Mouse (Mus musculus) embryonic facial prominence, embryonic 10.5 days (tissue): ENCODE measurements around the gene Osbpl3. TPM values are rescaled to one million over a fixed set of nuclear protein-coding genes. Genes with fewer than 3 reads are reported as not detected.

ENCODE experiments used
- DNase-seq: peaks from one replicate; pipeline ENCODE4 v3.0.0-alpha.2; 2017; ENCODE audit warnings: low spot score
- H3K27ac ChIP-seq: fragments of 300-500 bp; sonication (generic); replicated peaks from 2 replicates; pipeline ENCODE4 v1.5.1; 2016; ENCODE audit warnings: mild to moderate bottlenecking
- H3K27me3 ChIP-seq: fragments of 300-500 bp; sonication (generic); replicated peaks from 2 replicates; pipeline ENCODE4 v1.6.1; 2016; ENCODE audit warnings: low read depth, mild to moderate bottlenecking; ENCODE audit not compliant: poor library complexity, severe bottlenecking
- H3K36me3 ChIP-seq: fragments of 300-500 bp; sonication (generic); replicated peaks from 2 replicates; pipeline ENCODE4 v1.6.1; 2016; ENCODE audit warnings: mild to moderate bottlenecking, moderate library complexity
- H3K4me1 ChIP-seq: fragments of 300-500 bp; sonication (generic); 2 replicates; pipeline ENCODE4 v1.6.1; 2016
- H3K4me3 ChIP-seq: fragments of 300-500 bp; sonication (generic); 2 replicates; pipeline ENCODE4 v1.5.1; 2016; ENCODE audit warnings: mild to moderate bottlenecking, moderate library complexity
- H3K9me3 ChIP-seq: fragments of 300-500 bp; sonication (generic); 2 replicates; pipeline ENCODE4 v1.6.1; 2016; ENCODE audit warnings: mild to moderate bottlenecking
- WGBS: fragments of 180-500 bp; shearing (Covaris S2); methylation state at CpG from one replicate; pipeline ENCODE4 v1.1.7; 2016; 5-methylcytosine and 5-hydroxymethylcytosine counted together
- polyA plus RNA-seq: library from polyadenylated mRNA; unstranded; fragments of >200 nt; fragmentation: Nextera tagmentation; extraction: Ambion mirVana; gene quantifications from 2 replicates; pipeline ENCODE4 v1.2.1, GENCODE M21; 2016

Osbpl3 gene
- polyA plus RNA-seq, 1 experiment from 2014 or later = 9.0 TPM

DNA sequence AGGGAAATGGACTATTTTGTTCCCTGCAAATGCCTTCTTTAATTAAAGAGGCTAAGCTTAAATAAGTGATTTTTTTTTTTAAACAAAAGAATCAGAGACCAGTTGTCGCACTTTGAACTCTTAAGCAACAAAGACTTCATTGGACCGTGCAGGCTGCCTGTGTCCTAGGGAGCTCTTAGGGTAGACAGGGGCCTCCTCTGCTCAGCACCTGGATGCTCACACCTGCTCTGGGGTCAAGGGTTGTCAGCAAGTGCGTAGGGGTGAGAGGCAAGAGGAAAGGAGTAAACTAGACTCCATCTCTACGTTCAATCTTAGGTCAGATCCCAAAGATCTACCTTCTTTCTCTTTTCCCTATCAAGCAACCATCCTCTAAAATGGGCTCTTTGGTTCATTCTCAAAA lies 37.0 kb downstream of the Osbpl3 start:
- no peaks in the 10 kb centered on the region for H3K27me3 ChIP-seq
- 81% methylated on average over 4 of the region's 4 CpGs for WGBS

DNA sequence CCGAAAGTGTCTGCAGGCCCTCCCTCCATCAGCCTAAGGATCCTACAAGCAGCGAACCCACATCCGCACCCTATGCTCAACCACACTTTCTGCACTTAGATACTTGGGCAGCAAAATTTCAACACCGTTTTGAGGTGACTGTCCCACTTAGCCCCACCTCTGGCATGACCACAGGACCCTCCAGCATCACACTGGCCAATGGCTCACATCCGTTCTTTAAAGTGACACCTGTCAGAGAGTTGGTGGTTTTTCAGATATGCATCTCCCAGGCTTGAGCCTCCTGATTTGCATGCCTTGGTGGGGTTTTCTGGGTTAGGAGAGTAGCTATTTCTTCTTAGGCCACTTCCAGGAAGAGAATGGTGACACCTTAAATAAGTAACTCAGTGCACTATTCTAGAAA lies 39.1 kb downstream of the Osbpl3 start:
- H3K4me3 ChIP-seq = no peak overlapping the region
- H3K9me3 ChIP-seq = no peaks in the 10 kb centered on the region
- WGBS = 92% methylated on average over 5 of the region's 5 CpGs
- H3K27ac ChIP-seq = no peak overlapping the region
- H3K4me1 ChIP-seq = peaks cover 25% of the 10 kb centered on the region
- no peaks in the 10 kb centered on the region; the same call in 1 of the 2 replicates for H3K36me3 ChIP-seq
- no peaks in the 10 kb centered on the region for H3K27me3 ChIP-seq
- no peak for DNase-seq

More for the DNA sequence above, 37.0 kb downstream of the Osbpl3 start:
- H3K4me1 ChIP-seq = peaks cover 19% of the 10 kb centered on the region
- no peak for DNase-seq
- no peak overlapping the region for H3K27ac ChIP-seq
- H3K4me3 ChIP-seq = no peak overlapping the region
- no peaks in the 10 kb centered on the region for H3K9me3 ChIP-seq
- no peaks in the 10 kb centered on the region; the same call in 1 of the 2 replicates for H3K36me3 ChIP-seq

DNA sequence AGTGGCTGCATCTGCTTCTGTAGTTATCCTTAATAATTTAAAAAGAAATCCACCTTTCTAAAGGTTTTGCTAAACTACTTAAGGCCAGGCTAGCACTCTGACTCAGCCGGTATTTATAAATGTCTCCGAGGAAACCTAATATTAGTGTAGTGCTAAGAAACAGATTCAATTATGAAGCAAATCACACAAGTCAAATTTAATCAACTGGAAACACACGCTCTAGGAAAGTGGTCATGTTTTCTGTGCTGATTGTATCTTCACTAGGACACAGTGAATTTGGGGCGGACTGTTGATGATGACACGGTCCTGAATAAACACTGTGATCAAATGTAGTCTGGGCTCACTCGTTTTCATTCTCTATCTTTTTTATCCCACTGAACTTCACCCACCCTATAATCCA lies 40.6 kb downstream of the Osbpl3 start:
- no peaks in the 10 kb centered on the region for H3K27me3 ChIP-seq
- WGBS = 83% methylated on average over 6 of the region's 6 CpGs
- no peaks in the 10 kb centered on the region; the same call in 1 of the 2 replicates for H3K36me3 ChIP-seq
- no peak for DNase-seq
- H3K9me3 ChIP-seq = no peaks in the 10 kb centered on the region
- H3K27ac ChIP-seq = no peak overlapping the region
- no peak overlapping the region for H3K4me3 ChIP-seq
- peaks cover 21% of the 10 kb centered on the region for H3K4me1 ChIP-seq

DNA sequence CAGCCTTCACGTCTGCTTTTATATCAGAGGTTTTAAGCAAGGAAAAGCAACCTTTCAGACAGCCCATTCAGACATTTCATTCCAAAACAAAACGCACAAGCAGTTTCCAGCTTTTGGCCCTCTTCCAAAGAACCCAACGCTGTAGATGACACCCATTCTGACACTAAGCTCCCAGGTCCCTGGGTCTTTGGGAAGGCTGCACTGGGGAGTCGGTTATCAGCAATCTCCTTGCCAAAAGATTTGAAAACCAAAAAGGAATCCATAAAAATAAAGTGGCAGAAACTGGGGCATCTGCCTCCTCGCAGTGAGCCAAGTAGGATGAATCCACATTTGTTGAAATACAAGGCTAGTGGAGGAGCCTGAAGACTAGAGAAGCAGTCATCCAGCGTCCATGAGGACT lies 41.5 kb downstream of the Osbpl3 start:
- no peaks in the 10 kb centered on the region for H3K9me3 ChIP-seq

DNA sequence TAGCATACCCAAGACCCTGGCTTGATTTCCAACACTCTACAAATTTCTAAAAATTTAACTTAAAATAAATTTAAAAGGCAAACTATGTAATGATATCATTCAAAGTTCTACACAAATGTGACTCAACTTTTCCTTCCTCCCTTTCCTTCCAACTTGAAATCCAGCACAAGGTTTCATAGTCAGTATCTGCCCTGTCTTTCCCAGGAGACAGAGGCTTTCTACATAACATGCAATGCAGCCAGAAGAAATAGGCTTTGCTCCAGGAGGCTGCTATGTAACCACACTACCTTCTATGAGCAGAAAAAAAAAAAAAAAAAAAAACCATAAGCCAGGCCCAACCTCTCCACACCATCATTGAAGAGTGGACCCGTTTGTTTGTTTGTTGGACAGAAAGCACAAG lies 42.6 kb downstream of the Osbpl3 start:
- H3K27me3 ChIP-seq = no peaks in the 10 kb centered on the region
- no peaks in the 10 kb centered on the region; the same call in 1 of the 2 replicates for H3K36me3 ChIP-seq
- no peak overlapping the region for H3K27ac ChIP-seq
- no peaks in the 10 kb centered on the region for H3K9me3 ChIP-seq
- H3K4me1 ChIP-seq = peaks cover 8% of the 10 kb centered on the region; the same call in 1 of the 2 replicates
- 83% methylated on average over 1 of the region's 1 CpGs for WGBS
- no peak overlapping the region for H3K4me3 ChIP-seq
- no peak for DNase-seq

More for the DNA sequence above, 41.5 kb downstream of the Osbpl3 start:
- whole genome bisulfite sequencing = 86% methylated on average over 6 of the region's 6 CpGs
- Histone ChIP-seq H3K4me1 (peaks cover 13% of the 10 kb centered on the region), H3K4me3 (no peak overlapping the region), H3K27me3 (no peaks in the 10 kb centered on the region), H3K36me3 (no peaks in the 10 kb centered on the region; the same call in 1 of the 2 replicates), H3K27ac (no peak overlapping the region)
- DNase-seq = no peak

DNA sequence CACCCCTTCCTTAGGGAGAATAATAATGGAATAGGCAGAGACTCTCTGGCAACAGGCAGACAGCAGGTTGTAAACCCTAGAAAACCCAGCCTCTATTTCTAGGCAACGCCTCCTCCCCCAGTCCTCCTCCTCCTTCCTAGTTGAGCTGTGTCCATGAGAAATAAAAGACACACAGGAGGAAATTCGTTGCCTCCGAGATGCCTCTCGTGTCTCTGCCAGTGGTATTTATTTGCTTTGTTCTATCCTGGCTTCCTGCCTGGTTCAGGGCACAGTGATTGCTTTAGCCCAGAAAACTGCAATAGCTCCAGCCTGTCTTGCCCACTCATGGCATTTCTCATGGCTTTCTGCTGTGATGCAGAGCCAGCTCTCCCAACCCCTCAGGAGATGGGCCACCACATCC lies 43.8 kb downstream of the Osbpl3 start:
- Histone ChIP-seq H3K4me1 (peaks cover 8% of the 10 kb centered on the region; the same call in 1 of the 2 replicates), H3K4me3 (no peak overlapping the region), H3K27ac (no peak overlapping the region), H3K27me3 (no peaks in the 10 kb centered on the region), H3K36me3 (no peaks in the 10 kb centered on the region), H3K9me3 (no peaks in the 10 kb centered on the region)
- 62% methylated on average over 4 of the region's 4 CpGs for WGBS
- DNase-seq = no peak

DNA sequence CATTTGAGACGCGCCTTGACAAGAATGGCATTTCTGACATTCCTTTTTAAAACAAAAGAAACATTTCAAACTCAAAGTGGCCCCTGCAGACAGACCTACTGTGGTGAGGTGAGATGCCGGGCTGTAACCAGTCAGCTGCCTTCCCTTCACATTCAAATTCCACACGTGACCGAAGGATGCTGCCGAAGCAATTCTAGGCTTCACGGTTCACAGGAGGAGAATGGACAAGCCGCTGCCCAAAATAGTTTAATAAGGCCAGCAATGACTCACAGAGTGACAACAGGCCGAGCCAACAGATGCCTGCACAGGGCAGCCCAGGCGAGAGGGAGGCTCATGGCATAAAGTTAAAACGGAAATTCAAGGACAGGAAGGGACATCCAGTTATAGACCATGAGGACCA lies 51.3 kb downstream of the Osbpl3 start:
- H3K27me3 ChIP-seq = no peaks in the 10 kb centered on the region
- no peak overlapping the region for H3K27ac ChIP-seq
- DNase-seq = peak; percentile 25
- H3K9me3 ChIP-seq = no peaks in the 10 kb centered on the region
- H3K4me1 ChIP-seq = peaks cover 9% of the 10 kb centered on the region; the same call in 1 of the 2 replicates
- no peak overlapping the region for H3K4me3 ChIP-seq
- H3K36me3 ChIP-seq = no peaks in the 10 kb centered on the region
- WGBS = 74% methylated on average over 11 of the region's 11 CpGs

DNA sequence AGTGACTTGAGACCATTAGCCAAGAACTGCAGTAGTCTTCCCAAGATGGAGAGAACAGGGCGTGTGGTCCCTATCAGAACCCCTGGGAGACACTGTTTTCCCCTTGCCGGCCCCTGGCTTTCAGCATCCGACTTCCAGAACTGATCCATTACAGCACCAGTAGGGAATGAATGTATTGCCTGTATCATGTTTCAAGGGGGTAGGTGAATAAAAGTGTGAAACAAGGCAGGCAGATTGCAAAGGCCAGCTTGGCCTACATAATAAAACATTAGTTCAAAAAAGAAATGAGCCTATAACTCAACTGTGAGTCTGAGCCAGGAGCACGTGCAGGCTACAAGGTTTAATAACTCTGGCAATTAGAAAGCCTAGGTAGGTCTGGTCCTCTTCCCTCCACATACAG lies 52.5 kb downstream of the Osbpl3 start:
- WGBS = 77% methylated on average over 4 of the region's 4 CpGs

DNA sequence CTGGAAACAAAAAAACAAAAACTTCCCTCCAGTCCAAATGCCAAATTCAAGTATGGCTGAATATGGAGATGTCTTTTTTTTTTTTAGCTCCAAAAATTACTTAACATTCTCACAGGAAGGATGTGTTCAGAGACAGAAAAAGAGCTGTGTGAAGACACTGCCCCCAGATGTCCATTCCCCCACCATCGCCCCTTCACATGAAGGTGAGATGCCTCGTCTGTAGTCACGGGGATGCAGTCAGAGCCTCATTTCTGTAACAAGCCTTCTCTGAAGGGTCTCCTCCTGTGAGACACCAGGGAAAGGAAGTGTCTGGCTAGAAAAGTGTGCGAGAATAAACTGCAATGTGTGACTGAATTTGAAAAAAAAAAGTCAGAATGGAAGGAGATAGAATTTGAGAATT lies 53.1 kb downstream of the Osbpl3 start:
- Histone ChIP-seq H3K27me3 (no peaks in the 10 kb centered on the region), H3K9me3 (no peaks in the 10 kb centered on the region), H3K4me1 (peaks cover 13% of the 10 kb centered on the region; the same call in 1 of the 2 replicates), H3K36me3 (no peaks in the 10 kb centered on the region), H3K4me3 (no peak overlapping the region), H3K27ac (no peak overlapping the region)
- DNase-seq = no peak
- WGBS = 88% methylated on average over 4 of the region's 4 CpGs

More for the DNA sequence above, 52.5 kb downstream of the Osbpl3 start:
- H3K4me1 ChIP-seq = peaks cover 13% of the 10 kb centered on the region; the same call in 1 of the 2 replicates
- no peak for DNase-seq
- no peak overlapping the region for H3K27ac ChIP-seq
- H3K4me3 ChIP-seq = no peak overlapping the region
- no peaks in the 10 kb centered on the region for H3K27me3 ChIP-seq
- H3K9me3 ChIP-seq = no peaks in the 10 kb centered on the region
- H3K36me3 ChIP-seq = no peaks in the 10 kb centered on the region

DNA sequence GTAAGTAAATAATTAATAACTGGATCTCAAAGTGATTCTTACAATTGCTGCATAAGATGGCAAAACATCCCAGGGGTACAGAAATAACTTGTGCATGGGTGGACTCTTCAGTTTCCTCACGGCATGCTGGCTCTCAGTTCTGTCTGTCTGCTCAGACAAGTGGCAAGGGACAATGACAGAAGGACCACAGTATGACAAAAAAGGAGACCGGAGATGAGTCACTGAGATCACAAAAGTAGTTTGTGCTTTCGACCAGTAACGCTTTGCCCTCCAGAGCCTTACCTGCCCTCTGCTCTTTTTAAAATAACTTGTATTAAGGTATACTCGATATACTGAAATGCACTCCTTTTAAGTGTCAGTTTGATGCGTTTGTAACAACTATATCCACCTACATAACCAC lies 55.8 kb downstream of the Osbpl3 start:
- no peaks in the 10 kb centered on the region for H3K9me3 ChIP-seq
- H3K4me3 ChIP-seq = no peak overlapping the region
- 85% methylated on average over 6 of the region's 6 CpGs for WGBS
- no peak for DNase-seq
- peaks cover 16% of the 10 kb centered on the region for H3K4me1 ChIP-seq
- H3K27me3 ChIP-seq = no peaks in the 10 kb centered on the region
- H3K36me3 ChIP-seq = no peaks in the 10 kb centered on the region
- H3K27ac ChIP-seq = no peak overlapping the region

DNA sequence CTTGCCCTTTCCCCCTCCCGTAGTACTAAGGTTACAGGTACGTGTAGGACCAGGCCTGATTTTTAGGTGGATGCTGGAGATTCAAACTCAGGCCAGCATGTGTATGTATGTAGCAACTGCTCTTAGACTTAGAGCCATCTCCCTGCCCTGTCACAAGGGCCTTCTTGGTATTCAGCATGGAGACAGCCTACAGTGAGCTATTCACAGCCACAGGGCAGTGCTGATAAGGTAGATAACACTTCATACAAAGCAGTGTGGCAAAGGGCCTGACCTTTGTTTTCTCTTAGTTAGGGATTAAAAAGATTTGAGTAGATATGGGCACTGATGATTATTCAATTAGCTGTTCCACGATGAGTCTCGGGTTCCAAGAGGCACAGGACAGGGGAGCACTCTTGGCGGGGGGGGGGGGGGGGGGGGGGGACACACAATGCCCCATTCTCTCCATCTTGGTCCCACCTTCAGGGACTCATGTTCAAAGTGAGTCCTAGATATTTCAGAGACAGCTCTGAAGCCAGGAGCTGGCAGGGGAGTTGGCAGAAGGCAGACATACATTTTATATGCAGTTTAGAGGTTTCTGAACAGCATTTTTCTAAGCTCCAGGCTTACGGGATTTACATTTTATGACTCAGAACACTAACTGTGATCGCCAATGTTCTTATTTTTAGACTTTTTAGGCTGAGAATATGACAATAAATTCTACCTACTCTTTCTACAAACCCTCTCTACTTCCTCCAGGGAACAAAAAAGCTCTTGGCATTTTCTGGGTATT lies 56.4 kb downstream of the Osbpl3 start:
- H3K4me1 ChIP-seq = peaks cover 13% of the 10 kb centered on the region
- H3K27me3 ChIP-seq = no peaks in the 10 kb centered on the region
- no peak overlapping the region for H3K27ac ChIP-seq
- H3K36me3 ChIP-seq = no peaks in the 10 kb centered on the region
- no peak overlapping the region for H3K4me3 ChIP-seq
- H3K9me3 ChIP-seq = no peaks in the 10 kb centered on the region
- 55% methylated on average over 7 of the region's 7 CpGs for WGBS
- DNase-seq = no peak

DNA sequence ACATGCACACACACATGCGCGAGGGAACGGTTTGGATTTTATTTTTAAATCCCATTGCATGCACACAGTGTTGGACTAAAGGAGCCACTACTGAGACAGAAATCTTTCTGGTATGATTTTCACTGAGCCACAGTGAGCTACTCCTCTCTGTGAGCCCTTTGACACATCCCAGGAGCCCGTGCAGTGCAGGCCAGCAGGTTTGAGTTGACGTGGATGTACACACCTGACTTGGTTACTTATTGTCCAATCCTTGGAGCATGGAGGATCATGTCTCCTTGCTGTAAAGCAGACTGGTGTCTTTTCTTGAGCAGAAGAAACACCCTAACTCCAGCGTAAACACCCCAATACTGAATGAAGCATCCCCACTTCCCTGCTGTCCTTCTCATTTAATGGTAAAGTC lies 57.7 kb downstream of the Osbpl3 start:
- Histone ChIP-seq H3K9me3 (no peaks in the 10 kb centered on the region), H3K36me3 (no peaks in the 10 kb centered on the region), H3K27me3 (no peaks in the 10 kb centered on the region), H3K4me3 (no peak overlapping the region), H3K4me1 (peaks cover 8% of the 10 kb centered on the region), H3K27ac (no peak overlapping the region)
- 97% methylated on average over 6 of the region's 6 CpGs for WGBS
- DNase-seq = no peak

DNA sequence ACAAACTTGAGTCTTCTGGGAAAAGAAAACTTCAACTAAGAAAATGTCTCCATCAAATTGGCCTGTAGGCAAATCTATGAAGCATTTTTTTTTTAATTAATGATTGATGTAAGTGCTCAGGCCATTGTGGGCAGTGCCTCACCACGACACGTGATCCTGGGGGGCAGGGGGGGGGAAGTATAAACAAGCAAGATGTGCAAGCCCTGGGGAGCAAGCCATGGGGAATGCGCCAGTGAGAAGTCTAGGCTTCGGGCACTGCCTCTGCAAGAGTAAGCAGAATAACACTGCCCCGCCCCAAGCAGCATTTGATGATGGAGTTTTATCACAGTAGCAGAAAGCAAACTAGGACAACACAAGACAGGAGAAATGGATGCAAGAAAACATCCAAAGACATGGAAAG lies 58.9 kb downstream of the Osbpl3 start:
- no peak for DNase-seq
- H3K27ac ChIP-seq = no peak overlapping the region
- H3K4me3 ChIP-seq = no peak overlapping the region
- H3K4me1 ChIP-seq = peaks cover 7% of the 10 kb centered on the region
- no peaks in the 10 kb centered on the region for H3K36me3 ChIP-seq
- no peaks in the 10 kb centered on the region for H3K9me3 ChIP-seq
- no peaks in the 10 kb centered on the region for H3K27me3 ChIP-seq
- 78% methylated on average over 5 of the region's 5 CpGs for WGBS
